Mouse (Mus musculus) cortical plate, adult 2 months (tissue): ENCODE data around the gene H2-DMa.

Source experiments
- CTCF ChIP-seq: fragments of 200-500 bp; IDR thresholded peaks from 2 replicates; pipeline ENCODE4 v1.5.1; 2011; ENCODE audit warnings: mild to moderate bottlenecking, control low read depth, low read length; ENCODE audit not compliant: insufficient read depth; ENCODE audit errors: extremely low read depth
- POLR2A ChIP-seq: fragments of 200-500 bp; IDR thresholded peaks from 2 replicates; pipeline ENCODE4 v1.6.1; 2011; ENCODE audit warnings: mild to moderate bottlenecking, low read length, control low read depth; ENCODE audit not compliant: insufficient read depth; ENCODE audit errors: extremely low read depth

DNA sequence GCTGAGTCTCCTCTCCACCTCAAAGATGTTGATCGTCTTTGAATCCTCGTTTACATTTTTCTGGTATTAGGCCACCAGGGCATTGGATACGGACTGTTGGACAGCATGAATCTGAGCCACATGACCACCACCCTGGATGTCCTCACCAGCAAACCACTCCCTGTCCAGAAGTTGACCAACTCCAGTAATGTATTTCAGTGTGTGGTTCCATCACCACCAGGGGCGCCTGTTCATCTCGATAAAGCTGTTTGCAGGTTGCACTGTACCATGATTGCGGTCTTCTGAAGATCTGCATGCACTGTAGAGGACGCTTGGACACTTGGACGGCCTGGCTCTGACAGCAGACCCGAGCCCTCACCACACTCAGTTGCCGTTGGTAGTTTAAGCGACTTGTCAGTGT, 13.9 kb downstream of the H2-DMa start:
- TF ChIP-seq CTCF (no peak), POLR2A (no peak)
